Comparison of ENCODE assay signal across 9 mouse cellular contexts in genomic region chr4:14435419-14435818, GRCm38 (mm10).
DNase-seq lines count a peak whose midpoint lies in the region; ATAC-seq and TF ChIP-seq lines count a peak whose summit lies in the region.
"Had no signal": no experiment of that assay in that cellular context is flagged by ENCODE, and none has a peak within 500 bp of the region (broad histone marks: within the 10 kb centered on the region; RNA-seq: fewer than 3 reads in every experiment).

No protein-coding gene starts in this region.

- H3K4me3 ChIP-seq in intestine, postnatal 0 days (ENCODE audit: low read depth, low read length), result no peak overlapping the region
- no peak overlapping the region for H3K4me3 ChIP-seq in intestine, embryonic 16.5 days (ENCODE audit: low read length)
- no peak overlapping the region for H3K4me3 ChIP-seq in E14TG2a.4 (replicated peaks; ENCODE audit: low read length)

- intact Hi-C loops in left cerebral cortex, postnatal 25 days (cut with DNase I), result loop anchor here (5.0 to 10.0 kb wide), 4 partner anchors 573 to 1901 kb away; no protein-coding TSS in a partner anchor

- TF ChIP-seq CTCF in intestine, postnatal 0 days (IDR thresholded peaks at IDR 0.05; ENCODE audit: low read depth), result peak; percentile 67
- TF ChIP-seq CTCF in E14TG2a.4 (conservative IDR thresholded peaks at IDR 0.05; ENCODE audit: low read length), result peak; percentile 19; the same call in 1 of the 2 replicates

- H3K9ac ChIP-seq in intestine, postnatal 0 days (ENCODE audit: low read depth, low read length), result no peak overlapping the region
- H3K9ac ChIP-seq in intestine, embryonic 16.5 days (ENCODE audit: low read depth, low read length), result no peak overlapping the region

- no peaks in the 10 kb centered on the region for H3K36me3 ChIP-seq in intestine, postnatal 0 days (ENCODE audit: control insufficient read depth, insufficient read depth)
- no peaks in the 10 kb centered on the region for H3K36me3 ChIP-seq in intestine, embryonic 16.5 days (ENCODE audit: control insufficient read depth, insufficient read depth, low read length)
- no peaks in the 10 kb centered on the region for H3K36me3 ChIP-seq in E14TG2a.4 (ENCODE audit: insufficient read depth, low read length)

- H3K4me2 ChIP-seq in intestine, postnatal 0 days (replicated peaks; ENCODE audit: low read depth), result no peak overlapping the region
- no peak overlapping the region for H3K4me2 ChIP-seq in intestine, embryonic 16.5 days (ENCODE audit: low read depth, low read length)

- peak; percentile 23 to 32 for DNase-seq in left cerebral cortex, postnatal 25 days (ENCODE audit: low spot score in 2 of 2)
- DNase-seq in ovary, postnatal 10 days (ENCODE audit: low spot score), result no peak
- DNase-seq in adrenal gland, adult 2 months, result no peak
- no peak for DNase-seq in kidney, postnatal 4 days

- no peaks in the 10 kb centered on the region for H3K4me1 ChIP-seq in intestine, postnatal 0 days (replicated peaks; ENCODE audit: control insufficient read depth, insufficient read depth, low read length)
- H3K4me1 ChIP-seq in intestine, embryonic 16.5 days (ENCODE audit: control insufficient read depth, insufficient read depth, low read length), result no peaks in the 10 kb centered on the region
- H3K4me1 ChIP-seq in E14TG2a.4 (replicated peaks; ENCODE audit: low read depth, low read length), result no peaks in the 10 kb centered on the region

- 7% methylated on average over 3 of the region's 3 CpGs for WGBS in intestine, postnatal 0 days
- WGBS in intestine, embryonic 16.5 days, result 6% methylated on average over 3 of the region's 3 CpGs

- H3K27ac ChIP-seq in intestine, postnatal 0 days (ENCODE audit: low read depth, low read length), result no peak overlapping the region
- no peak overlapping the region for H3K27ac ChIP-seq in intestine, embryonic 16.5 days (ENCODE audit: low read length)
- H3K27ac ChIP-seq: macrophage had no signal

- H3K27me3 ChIP-seq in intestine, postnatal 0 days (replicated peaks; ENCODE audit: control insufficient read depth, insufficient read depth, low read length), result no peaks in the 10 kb centered on the region
- no peaks in the 10 kb centered on the region for H3K27me3 ChIP-seq in intestine, embryonic 16.5 days (replicated peaks; ENCODE audit: control insufficient read depth, insufficient read depth, low read length)
- H3K27me3 ChIP-seq in E14TG2a.4 (ENCODE audit: insufficient read depth, low read length), result no peaks in the 10 kb centered on the region

- H3K9me3 ChIP-seq in intestine, postnatal 0 days (ENCODE audit: control insufficient read depth), result no peaks in the 10 kb centered on the region
- H3K9me3 ChIP-seq in intestine, embryonic 16.5 days (ENCODE audit: control insufficient read depth, low read length), result no peaks in the 10 kb centered on the region
- H3K9me3 ChIP-seq in E14TG2a.4 (ENCODE audit: low read length), result no peaks in the 10 kb centered on the region

- ATAC-seq in intestine, postnatal 0 days, result no peak
- ATAC-seq in intestine, embryonic 16.5 days, result no peak
- peak; percentile 56 for ATAC-seq in common myeloid progenitor, adult 5-6 weeks (replicated peaks; ENCODE audit: low read depth, poor library complexity, severe bottlenecking)

Comparison
In these comparisons a context has a peak if more than half of its experiments do, and no peak if none do; other contexts are left out.
1. DNase-seq: peak in left cerebral cortex, postnatal 25 days (2 of 2); none in ovary, postnatal 10 days (single experiment), adrenal gland, adult 2 months (single experiment) and kidney, postnatal 4 days (0 of 2).